Mouse (Mus musculus) liver, embryonic 12.5 days (tissue): ENCODE measurements around the gene Ino80. TPM values are rescaled to one million over a fixed set of nuclear protein-coding genes. Genes with fewer than 3 reads are reported as not detected.

Experiments used
- ATAC-seq: fragments of 200-750 bp; cut with Nextera tagmentation; 2 replicates; pipeline ENCODE4 v1.8.0; 2017; ENCODE audit warnings: moderate number of reproducible peaks, mild to moderate bottlenecking, moderate library complexity
- H3K27ac ChIP-seq: fragments of 300-500 bp; sonication (generic); 2 replicates; pipeline ENCODE4 v1.5.1; 2016; ENCODE audit warnings: mild to moderate bottlenecking
- H3K27me3 ChIP-seq: fragments of 300-500 bp; sonication (generic); replicated peaks from 2 replicates; pipeline ENCODE4 v1.6.1; 2016; ENCODE audit warnings: mild to moderate bottlenecking, moderate library complexity
- H3K36me3 ChIP-seq: fragments of 300-500 bp; sonication (generic); 2 replicates; pipeline ENCODE4 v1.6.1; 2016; ENCODE audit warnings: mild to moderate bottlenecking, moderate library complexity
- H3K4me1 ChIP-seq: fragments of 300-500 bp; sonication (generic); 2 replicates; pipeline ENCODE4 v1.6.1; 2016
- H3K4me2 ChIP-seq: fragments of 300-500 bp; sonication (generic); 2 replicates; pipeline ENCODE4 v1.6.1; 2016; ENCODE audit warnings: mild to moderate bottlenecking, moderate library complexity
- H3K4me3 ChIP-seq: fragments of 300-500 bp; sonication (generic); 2 replicates; pipeline ENCODE4 v1.5.1; 2016; ENCODE audit warnings: mild to moderate bottlenecking, moderate library complexity
- H3K9ac ChIP-seq: fragments of 300-500 bp; sonication (generic); 2 replicates; pipeline ENCODE4 v1.6.1; 2016; ENCODE audit warnings: mild to moderate bottlenecking, moderate library complexity
- H3K9me3 ChIP-seq: fragments of 300-500 bp; sonication (generic); replicated peaks from 2 replicates; pipeline ENCODE4 v1.6.1; 2016; ENCODE audit warnings: mild to moderate bottlenecking, moderate library complexity
- WGBS: fragments of 180-500 bp; shearing (Covaris S2); methylation state at CpG from one replicate; pipeline ENCODE4 v1.1.7; 2016; ENCODE audit not compliant: insufficient replicate concordance; 5-methylcytosine and 5-hydroxymethylcytosine counted together
- polyA plus RNA-seq: library from polyadenylated mRNA; unstranded; fragments of >200 nt; fragmentation: Nextera tagmentation; extraction: Ambion mirVana; gene quantifications from 2 replicates; pipeline ENCODE4 v1.2.1, GENCODE M21; 2016

Gene Ino80
- polyA plus RNA-seq, 1 experiment from 2014 or later = 2.9 TPM

GRCm38 (mm10) chr2:119344537-119345138, 132.8 kb downstream of the Ino80 start:
- Histone ChIP-seq H3K27me3 (peaks cover 19% of the 10 kb centered on the region), H3K4me1 (no peaks in the 10 kb centered on the region), H3K4me3 (no peak overlapping the region), H3K9ac (no peak overlapping the region), H3K36me3 (no peaks in the 10 kb centered on the region), H3K9me3 (no peaks in the 10 kb centered on the region), H3K27ac (no peak overlapping the region), H3K4me2 (no peak overlapping the region)
- WGBS = 19% methylated on average over 6 of the region's 6 CpGs
- ATAC-seq = no peak

GRCm38 (mm10) chr2:119337425-119338265, 139.8 kb downstream of the Ino80 start:
- H3K4me3 ChIP-seq = peak overlapping the region; percentile 64
- H3K9me3 ChIP-seq = no peaks in the 10 kb centered on the region
- 6% methylated on average over 59 of the region's 60 CpGs for WGBS
- H3K27ac ChIP-seq = peak overlapping the region; percentile 54
- H3K9ac ChIP-seq = peak overlapping the region; percentile 77
- no peaks in the 10 kb centered on the region for H3K36me3 ChIP-seq
- peak; percentile 78 for ATAC-seq
- H3K4me2 ChIP-seq = peak overlapping the region; percentile 88
- H3K27me3 ChIP-seq = peaks cover 45% of the 10 kb centered on the region
- H3K4me1 ChIP-seq = peaks cover 13% of the 10 kb centered on the region

- no peak overlapping the region for H3K9ac ChIP-seq
- H3K4me1 ChIP-seq = peaks cover 13% of the 10 kb centered on the region
- H3K27me3 ChIP-seq = peaks cover 57% of the 10 kb centered on the region
- WGBS = 34% methylated on average over 10 of the region's 10 CpGs
- H3K4me3 ChIP-seq = no peak overlapping the region
- 0 out of 2 replicates have a peak overlapping the region, but pooled peaks have one; percentile 31 for H3K27ac ChIP-seq
- H3K4me2 ChIP-seq = no peak overlapping the region
- no peaks in the 10 kb centered on the region for H3K9me3 ChIP-seq
- ATAC-seq = no peak
- H3K36me3 ChIP-seq = no peaks in the 10 kb centered on the region
Measured at GRCm38 (mm10) chr2:119336470-119336869, 141.0 kb downstream of the Ino80 start.

- no peak overlapping the region for H3K9ac ChIP-seq
- ATAC-seq = no peak
- no peak overlapping the region for H3K4me3 ChIP-seq
- H3K27me3 ChIP-seq = peaks cover 62% of the 10 kb centered on the region
- no peaks in the 10 kb centered on the region for H3K9me3 ChIP-seq
- H3K4me1 ChIP-seq = peaks cover 13% of the 10 kb centered on the region
- 0 out of 2 replicates have a peak overlapping the region, but pooled peaks have one; percentile 31 for H3K27ac ChIP-seq
- 27% methylated on average over 2 of the region's 2 CpGs for WGBS
- no peaks in the 10 kb centered on the region for H3K36me3 ChIP-seq
- no peak overlapping the region for H3K4me2 ChIP-seq
Measured at GRCm38 (mm10) chr2:119336002-119336401, 141.5 kb downstream of the Ino80 start.

GRCm38 (mm10) chr2:119335535-119335934, 142.0 kb downstream of the Ino80 start:
- ATAC-seq = no peak
- WGBS = 81% methylated on average over 1 of the region's 1 CpGs
- Histone ChIP-seq H3K4me3 (no peak overlapping the region), H3K27ac (no peak overlapping the region), H3K27me3 (peaks cover 67% of the 10 kb centered on the region), H3K4me2 (no peak overlapping the region), H3K36me3 (no peaks in the 10 kb centered on the region), H3K9ac (no peak overlapping the region), H3K9me3 (no peaks in the 10 kb centered on the region), H3K4me1 (peaks cover 13% of the 10 kb centered on the region)

- H3K9me3 ChIP-seq = no peaks in the 10 kb centered on the region
- H3K27ac ChIP-seq = no peak overlapping the region
- ATAC-seq = no peak
- H3K4me1 ChIP-seq = peaks cover 13% of the 10 kb centered on the region
- H3K4me2 ChIP-seq = no peak overlapping the region
- 70% methylated on average over 7 of the region's 7 CpGs for WGBS
- H3K9ac ChIP-seq = no peak overlapping the region
- peaks cover 71% of the 10 kb centered on the region for H3K27me3 ChIP-seq
- H3K36me3 ChIP-seq = no peaks in the 10 kb centered on the region
- H3K4me3 ChIP-seq = no peak overlapping the region
Measured at GRCm38 (mm10) chr2:119334964-119335525, 142.4 kb downstream of the Ino80 start.

- H3K4me1 ChIP-seq = peaks cover 13% of the 10 kb centered on the region
- WGBS = 54% methylated on average over 1 of the region's 1 CpGs
- no peak for ATAC-seq
- H3K36me3 ChIP-seq = no peaks in the 10 kb centered on the region
- H3K9ac ChIP-seq = no peak overlapping the region
- no peak overlapping the region for H3K4me3 ChIP-seq
- H3K9me3 ChIP-seq = no peaks in the 10 kb centered on the region
- H3K27ac ChIP-seq = no peak overlapping the region
- no peak overlapping the region for H3K4me2 ChIP-seq
- peaks cover 81% of the 10 kb centered on the region for H3K27me3 ChIP-seq
Measured at GRCm38 (mm10) chr2:119334135-119334534, 143.4 kb downstream of the Ino80 start.

- 72% methylated on average over 24 of the region's 24 CpGs for WGBS
- no peak for ATAC-seq
- Histone ChIP-seq H3K9ac (no peak overlapping the region), H3K27me3 (peaks cover 94% of the 10 kb centered on the region), H3K4me1 (peaks cover 3% of the 10 kb centered on the region), H3K4me2 (no peak overlapping the region), H3K9me3 (no peaks in the 10 kb centered on the region), H3K36me3 (no peaks in the 10 kb centered on the region), H3K27ac (no peak overlapping the region), H3K4me3 (no peak overlapping the region)
Measured at GRCm38 (mm10) chr2:119332177-119332661, 145.3 kb downstream of the Ino80 start.

GRCm38 (mm10) chr2:119330795-119331194, 146.7 kb downstream of the Ino80 start:
- H3K4me2 ChIP-seq = no peak overlapping the region
- no peak overlapping the region for H3K4me3 ChIP-seq
- no peak overlapping the region for H3K27ac ChIP-seq
- H3K4me1 ChIP-seq = peaks cover 15% of the 10 kb centered on the region
- WGBS = 85% methylated on average over 8 of the region's 8 CpGs
- H3K27me3 ChIP-seq = peaks cover 94% of the 10 kb centered on the region
- ATAC-seq = no peak
- H3K9ac ChIP-seq = no peak overlapping the region
- no peaks in the 10 kb centered on the region for H3K36me3 ChIP-seq
- no peaks in the 10 kb centered on the region for H3K9me3 ChIP-seq

- Histone ChIP-seq H3K9ac (no peak overlapping the region), H3K36me3 (no peaks in the 10 kb centered on the region), H3K9me3 (no peaks in the 10 kb centered on the region), H3K4me2 (peak overlapping the region; percentile 19; the same call in 1 of the 2 replicates), H3K27ac (no peak overlapping the region), H3K4me1 (peaks cover 30% of the 10 kb centered on the region), H3K27me3 (peaks cover 96% of the 10 kb centered on the region), H3K4me3 (no peak overlapping the region)
- ATAC-seq = no peak
- 53% methylated on average over 3 of the region's 3 CpGs for WGBS
Measured at GRCm38 (mm10) chr2:119329123-119329817, 148.2 kb downstream of the Ino80 start.

- Histone ChIP-seq H3K4me2 (peak overlapping the region; percentile 19; the same call in 1 of the 2 replicates), H3K27ac (no peak overlapping the region), H3K27me3 (peaks cover 97% of the 10 kb centered on the region), H3K36me3 (no peaks in the 10 kb centered on the region), H3K9me3 (no peaks in the 10 kb centered on the region), H3K4me1 (peaks cover 37% of the 10 kb centered on the region), H3K4me3 (no peak overlapping the region), H3K9ac (no peak overlapping the region)
- 45% methylated on average over 5 of the region's 5 CpGs for WGBS
- ATAC-seq = no peak
Measured at GRCm38 (mm10) chr2:119328546-119328945, 148.9 kb downstream of the Ino80 start.
